Mouse (Mus musculus) embryonic facial prominence, embryonic 14.5 days (tissue): Measurements from ENCODE around the gene Sppl2b. TPM values are rescaled to one million over a fixed set of nuclear protein-coding genes. Genes with fewer than 3 reads are reported as not detected.

Experiments
- ATAC-seq: fragments of 200-750 bp; cut with Nextera tagmentation; 2 replicates; pipeline ENCODE4 v1.8.0; 2017; ENCODE audit warnings: low read depth, moderate number of reproducible peaks, moderate TSS enrichment
- DNase-seq: peaks from one replicate; pipeline ENCODE4 v3.0.0-alpha.2; 2015; ENCODE audit warnings: low spot score
- H3K27ac ChIP-seq: fragments of 300-500 bp; sonication (generic); replicated peaks from 2 replicates; pipeline ENCODE4 v1.5.1; 2014; ENCODE audit warnings: low read depth, mild to moderate bottlenecking, low read length, moderate library complexity
- H3K27me3 ChIP-seq: fragments of 300-500 bp; sonication (generic); replicated peaks from 2 replicates; pipeline ENCODE4 v1.6.1; 2014; ENCODE audit warnings: low read length; ENCODE audit not compliant: control insufficient read depth, insufficient read depth
- H3K36me3 ChIP-seq: fragments of 300-500 bp; sonication (generic); 2 replicates; pipeline ENCODE4 v1.6.1; 2014; ENCODE audit warnings: low read length, mixed read lengths; ENCODE audit not compliant: control insufficient read depth, insufficient read depth
- H3K4me1 ChIP-seq: fragments of 300-500 bp; sonication (generic); 2 replicates; pipeline ENCODE4 v1.6.1; 2014; ENCODE audit warnings: antibody characterized with exemption, low read length; ENCODE audit not compliant: control insufficient read depth, insufficient read depth
- H3K4me2 ChIP-seq: fragments of 300-500 bp; sonication (generic); 2 replicates; pipeline ENCODE4 v1.6.1; 2014; ENCODE audit warnings: low read depth, mild to moderate bottlenecking, low read length, moderate library complexity, mixed read lengths
- H3K4me3 ChIP-seq: fragments of 300-500 bp; sonication (generic); 2 replicates; pipeline ENCODE4 v1.5.1; 2014; ENCODE audit warnings: low read depth, mild to moderate bottlenecking, low read length
- H3K9ac ChIP-seq: fragments of 300-500 bp; sonication (generic); 2 replicates; pipeline ENCODE4 v1.6.1; 2014; ENCODE audit warnings: low read depth, mild to moderate bottlenecking, low read length, moderate library complexity, mixed read lengths
- H3K9me3 ChIP-seq: fragments of 300-500 bp; sonication (generic); 2 replicates; pipeline ENCODE4 v1.6.1; 2016; ENCODE audit warnings: low read length; ENCODE audit not compliant: control insufficient read depth
- WGBS: fragments of 180-500 bp; shearing (Covaris S2); extraction: QIAGEN DNeasy Blood & Tissue Kit; methylation state at CpG from one replicate; pipeline ENCODE4 v1.1.7; 2014; 5-methylcytosine and 5-hydroxymethylcytosine counted together
- polyA plus RNA-seq: library from polyadenylated mRNA; unstranded; fragments of >200 nt; fragmentation: Nextera tagmentation; extraction: Ambion mirVana; gene quantifications from 2 replicates; pipeline ENCODE4 v1.2.1, GENCODE M21; 2014

The Sppl2b gene
- 37.6 and 40.8 TPM in 2 replicates for polyA plus RNA-seq

DNA sequence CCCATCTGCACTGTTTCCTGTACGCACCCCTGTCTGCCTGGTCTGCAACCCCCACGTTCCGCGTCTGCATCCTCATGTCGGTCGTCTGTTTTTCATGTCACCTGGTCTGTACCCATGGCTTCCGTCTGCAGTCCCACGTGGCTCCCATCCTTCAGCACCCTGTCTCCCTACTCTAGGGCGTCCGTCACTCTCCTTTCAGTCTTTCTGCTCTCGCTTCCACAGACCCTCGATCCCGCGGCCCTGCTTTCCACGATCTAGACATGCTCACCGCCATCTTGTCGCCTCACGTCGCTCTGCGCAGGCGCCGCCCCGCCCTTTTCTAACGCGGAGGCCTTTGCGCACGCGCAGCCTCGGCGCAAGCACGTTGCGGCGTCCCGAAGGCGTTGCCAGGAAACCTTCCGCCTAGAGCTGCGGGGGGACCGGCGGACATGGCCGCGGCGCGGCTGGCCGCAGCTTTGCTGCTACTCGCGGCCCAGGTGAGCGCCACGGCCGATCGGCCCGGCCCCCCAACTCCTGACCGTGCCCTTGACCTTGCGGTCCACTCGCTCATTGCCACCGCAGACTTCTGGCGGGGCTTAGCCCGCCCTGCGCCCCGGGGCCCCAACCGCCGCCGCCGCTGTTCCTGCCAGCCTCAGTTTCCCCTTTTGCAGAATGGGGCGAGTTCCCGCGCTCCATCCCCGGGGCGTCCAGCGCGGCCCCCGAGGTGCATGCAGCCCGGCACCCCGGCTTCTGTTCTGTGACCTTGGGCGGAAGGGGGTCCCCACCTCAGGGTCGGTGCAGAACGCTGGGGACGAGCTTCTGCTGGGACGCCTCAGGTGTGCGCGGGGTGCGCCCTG is at the start of gene Sppl2b, which contains the start of gene Lsm7:
Sppl2b (plus strand) TSS at position 363 of the 836 bp plus-strand sequence.
Lsm7 (minus strand) TSS at position 297 of the 836 bp plus-strand sequence.
- peak; percentile 86 for ATAC-seq
- peaks cover 26% of the 10 kb centered on the region for H3K36me3 ChIP-seq
- DNase-seq, result peak; percentile 96
- peaks cover 22% of the 10 kb centered on the region for H3K4me1 ChIP-seq
- under 1% methylated on average over 66 of the region's 81 CpGs for WGBS
- H3K4me3 ChIP-seq, result peak within 1 kb of the TSS; percentile 96
- H3K4me2 ChIP-seq, result peak within 1 kb of the TSS; percentile 99
- H3K9ac ChIP-seq, result peak within 1 kb of the TSS; percentile 89
- peak within 1 kb of the TSS; percentile 39; the same call in 1 of the 2 replicates for H3K27ac ChIP-seq
- H3K9me3 ChIP-seq, result no peaks in the 10 kb centered on the region
- no peaks in the 10 kb centered on the region for H3K27me3 ChIP-seq

DNA sequence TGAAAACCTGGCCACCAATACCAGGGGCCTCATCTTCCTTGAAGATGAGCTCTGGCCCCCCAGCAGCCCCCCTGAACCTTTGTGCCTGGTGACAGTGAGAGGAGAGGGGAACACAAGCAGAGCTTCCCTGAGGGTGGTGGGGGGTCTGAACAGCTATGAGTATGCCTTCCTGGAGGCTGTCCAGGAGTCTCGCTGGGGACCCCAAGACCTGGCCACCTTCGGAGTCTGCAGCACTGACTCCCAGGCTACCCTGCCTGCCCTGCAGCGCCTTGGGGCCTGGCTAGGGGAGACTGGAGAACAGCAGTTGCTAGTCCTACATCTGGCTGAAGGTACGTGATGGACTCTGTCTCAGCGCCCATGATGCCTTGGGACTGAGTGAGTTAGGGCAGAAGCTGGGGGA is 49.8 kb upstream of the Sppl2b start:
- 60% methylated on average over 1 of the region's 5 CpGs for WGBS
- no peak for ATAC-seq
- peaks cover 15% of the 10 kb centered on the region for H3K4me1 ChIP-seq
- H3K9me3 ChIP-seq, result no peaks in the 10 kb centered on the region
- H3K4me3 ChIP-seq, result no peak overlapping the region
- H3K9ac ChIP-seq, result no peak overlapping the region
- H3K36me3 ChIP-seq, result peaks cover 47% of the 10 kb centered on the region
- no peak overlapping the region for H3K27ac ChIP-seq
- DNase-seq, result no peak
- H3K27me3 ChIP-seq, result peaks cover 21% of the 10 kb centered on the region
- no peak overlapping the region for H3K4me2 ChIP-seq

DNA sequence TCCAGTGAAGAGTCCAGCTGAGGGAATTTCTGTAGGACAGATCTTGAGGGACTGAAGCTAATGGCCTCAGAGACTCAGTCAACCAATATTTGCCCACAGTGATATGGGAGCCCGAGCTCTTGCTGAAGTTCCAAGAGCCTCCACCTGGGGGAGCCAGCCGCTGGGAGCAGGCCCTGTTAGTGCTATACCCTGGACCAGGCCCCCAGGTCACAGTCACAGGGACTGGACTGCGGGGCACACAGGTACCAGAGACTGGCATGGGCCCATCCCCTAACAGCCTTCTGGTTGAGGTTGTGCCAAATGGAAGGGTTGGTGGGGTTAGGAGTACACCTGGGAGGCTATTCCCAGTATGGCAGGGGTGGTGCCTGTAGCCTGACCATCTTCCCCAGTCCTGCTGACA is 49.1 kb upstream of the Sppl2b start:
- 19% methylated on average over 3 of the region's 3 CpGs for WGBS

DNA sequence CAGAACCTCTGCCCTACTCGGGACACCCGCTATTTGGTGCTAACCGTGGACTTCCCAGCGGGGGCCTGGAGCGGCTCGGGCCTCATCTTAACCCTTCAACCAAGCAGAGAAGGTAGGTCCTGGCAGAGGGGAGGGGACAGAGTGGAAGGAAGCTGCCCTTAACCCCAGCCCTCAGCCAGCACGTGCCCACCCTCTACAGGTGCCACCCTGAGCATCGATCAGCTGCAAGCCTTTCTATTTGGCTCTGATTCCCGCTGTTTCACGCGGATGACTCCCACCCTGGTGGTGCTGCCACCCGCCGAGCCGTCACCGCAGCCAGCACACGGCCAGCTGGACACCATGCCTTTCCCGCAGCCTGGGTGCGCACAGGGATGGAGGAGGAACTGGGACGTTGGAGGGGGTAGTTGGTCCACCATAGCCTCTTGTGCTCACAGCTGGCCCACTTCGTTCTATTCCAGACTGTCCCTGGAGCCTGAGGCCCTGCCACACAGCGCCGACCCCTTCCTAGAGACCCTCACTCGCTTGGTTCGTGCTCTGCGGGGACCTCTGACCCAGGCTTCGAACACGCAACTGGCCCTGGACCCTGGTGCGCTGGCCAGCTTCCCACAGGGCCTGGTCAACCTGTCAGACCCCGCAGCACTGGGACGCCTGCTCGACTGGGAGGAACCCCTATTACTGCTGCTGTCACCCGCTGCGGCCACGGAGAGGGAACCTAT is 48.6 kb upstream of the Sppl2b start:
- Histone ChIP-seq H3K9me3 (no peaks in the 10 kb centered on the region), H3K4me3 (peak overlapping the region; percentile 45), H3K4me1 (peaks cover 15% of the 10 kb centered on the region), H3K27ac (peak overlapping the region; percentile 83; the same call in 1 of the 2 replicates), H3K36me3 (peaks cover 37% of the 10 kb centered on the region), H3K4me2 (peak overlapping the region; percentile 97), H3K27me3 (peaks cover 21% of the 10 kb centered on the region), H3K9ac (peak overlapping the region; percentile 71)
- no peak for DNase-seq
- WGBS, result 48% methylated on average over 31 of the region's 34 CpGs
- ATAC-seq, result no peak

More for the DNA sequence above, 49.1 kb upstream of the Sppl2b start:
- Histone ChIP-seq H3K4me1 (peaks cover 15% of the 10 kb centered on the region), H3K9me3 (no peaks in the 10 kb centered on the region), H3K4me2 (no peak overlapping the region), H3K9ac (no peak overlapping the region), H3K36me3 (peaks cover 43% of the 10 kb centered on the region), H3K4me3 (no peak overlapping the region), H3K27ac (no peak overlapping the region), H3K27me3 (peaks cover 21% of the 10 kb centered on the region)
- DNase-seq, result no peak
- peak; percentile 42 for ATAC-seq

DNA sequence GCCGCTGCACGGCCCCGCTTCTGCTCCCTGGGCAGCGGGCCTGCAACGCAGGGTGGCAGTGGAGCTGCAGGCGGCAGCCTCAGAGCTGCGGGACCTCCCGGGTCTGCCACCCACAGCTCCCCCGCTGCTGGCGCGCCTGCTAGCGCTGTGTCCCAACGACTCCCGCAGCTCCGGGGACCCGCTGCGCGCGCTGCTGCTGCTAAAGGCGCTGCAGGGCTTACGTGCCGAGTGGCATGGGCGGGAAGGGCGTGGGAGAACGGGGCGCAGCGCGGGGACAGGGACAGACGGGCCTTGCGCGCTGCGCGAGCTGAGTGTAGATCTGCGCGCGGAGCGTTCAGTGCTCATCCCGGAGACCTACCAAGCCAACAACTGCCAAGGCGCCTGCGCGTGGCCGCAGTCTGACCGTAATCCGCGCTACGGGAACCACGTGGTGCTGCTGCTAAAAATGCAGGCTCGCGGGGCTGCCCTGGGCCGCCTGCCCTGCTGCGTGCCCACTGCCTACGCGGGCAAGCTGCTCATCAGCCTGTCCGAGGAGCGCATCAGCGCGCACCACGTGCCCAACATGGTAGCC is 47.9 kb upstream of the Sppl2b start:
- peaks cover 21% of the 10 kb centered on the region for H3K27me3 ChIP-seq
- WGBS, result 1% methylated on average over 34 of the region's 58 CpGs
- H3K4me1 ChIP-seq, result peaks cover 15% of the 10 kb centered on the region
- ATAC-seq (peak; percentile 80), DNase-seq (peak; percentile 91)
- peak overlapping the region; percentile 71 for H3K9ac ChIP-seq
- peaks cover 30% of the 10 kb centered on the region for H3K36me3 ChIP-seq
- no peaks in the 10 kb centered on the region for H3K9me3 ChIP-seq
- peak overlapping the region; percentile 97 for H3K4me2 ChIP-seq
- peak overlapping the region; percentile 83 for H3K27ac ChIP-seq
- H3K4me3 ChIP-seq, result peak overlapping the region; percentile 45

DNA sequence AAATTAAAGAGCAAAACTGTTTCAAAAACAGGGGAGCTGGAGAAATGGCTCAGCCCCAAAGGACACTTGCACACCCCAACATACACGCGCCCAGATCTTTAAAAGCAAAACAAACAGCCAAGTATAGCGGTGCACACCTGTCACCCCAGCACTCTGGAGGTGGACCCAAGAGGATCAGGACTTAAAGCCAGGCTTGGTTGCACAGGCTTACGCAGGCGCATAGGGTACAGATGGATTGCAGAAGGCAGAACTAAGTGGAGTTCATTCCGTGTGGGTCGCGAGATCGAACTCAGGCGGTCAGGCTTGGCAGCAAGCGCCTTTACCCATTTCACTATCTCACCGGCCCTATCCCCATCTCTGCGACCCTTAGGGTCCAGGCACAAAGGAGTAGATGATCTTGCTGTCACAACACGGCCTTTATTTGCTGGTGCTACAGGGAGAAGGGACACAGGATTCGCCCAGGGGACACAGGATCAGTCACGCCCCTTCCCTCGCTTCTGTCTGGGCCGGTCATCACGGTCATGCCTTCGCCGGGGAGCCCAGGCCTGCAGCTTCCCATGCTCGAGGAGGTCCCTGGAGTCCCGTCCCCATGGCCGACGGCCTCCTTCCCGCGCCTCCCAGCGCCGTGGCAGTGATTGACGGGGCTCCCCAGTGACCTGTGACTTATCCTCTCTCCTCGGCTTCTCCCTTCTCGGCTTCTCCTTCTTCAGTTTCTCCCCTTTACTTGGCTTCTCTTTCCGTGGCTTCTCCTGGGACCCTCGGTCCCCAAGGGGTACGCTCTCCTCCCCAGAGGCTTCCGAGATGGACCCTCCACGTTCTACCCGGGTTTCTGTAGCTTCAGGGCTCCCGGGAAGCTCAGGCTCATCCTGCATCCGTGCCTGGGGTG is 46.7 kb upstream of the Sppl2b start:
- peaks cover 15% of the 10 kb centered on the region for H3K4me1 ChIP-seq
- peak overlapping the region; percentile 71 for H3K9ac ChIP-seq
- H3K4me2 ChIP-seq, result peak overlapping the region; percentile 97
- 18% methylated on average over 40 of the region's 40 CpGs for WGBS
- no peaks in the 10 kb centered on the region for H3K9me3 ChIP-seq
- 0 out of 2 replicates have a peak overlapping the region, but pooled peaks have one; percentile 83 for H3K27ac ChIP-seq
- H3K4me3 ChIP-seq, result peak overlapping the region; percentile 22; the same call in 1 of the 2 replicates
- H3K36me3 ChIP-seq, result peaks cover 18% of the 10 kb centered on the region
- DNase-seq (peak; percentile 36), ATAC-seq (no peak)
- H3K27me3 ChIP-seq, result peaks cover 21% of the 10 kb centered on the region

DNA sequence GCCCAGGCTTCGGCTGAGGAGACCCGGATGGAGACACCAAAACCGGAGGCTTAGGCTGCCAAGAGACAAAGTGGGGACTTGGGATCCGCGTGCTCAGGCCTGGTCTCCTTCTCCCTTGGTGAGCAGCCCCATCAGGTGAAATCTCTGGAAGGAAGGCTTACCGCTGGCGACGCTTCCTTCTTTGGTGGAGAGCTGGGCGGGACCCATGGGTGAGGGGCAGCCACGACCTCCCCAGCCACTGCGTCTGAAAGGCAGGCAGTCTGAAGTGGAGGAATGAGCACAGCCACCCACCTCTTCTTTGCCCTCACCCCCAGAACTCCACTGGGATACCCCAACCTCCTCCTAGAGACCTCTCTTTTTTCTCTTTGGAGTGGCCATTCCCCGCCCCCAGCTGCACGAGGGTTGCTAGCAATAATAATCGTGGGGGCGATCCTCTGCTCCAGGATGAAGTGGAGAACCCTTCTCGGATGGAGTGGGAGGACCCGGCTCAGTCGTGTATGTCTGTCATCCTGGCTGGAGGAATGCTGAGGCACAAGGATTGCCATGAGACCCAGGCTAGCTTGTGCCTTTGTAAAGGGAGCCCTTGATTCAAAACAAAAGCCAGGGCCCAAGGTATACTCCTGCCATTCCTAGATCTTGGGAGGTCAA is 46.0 kb upstream of the Sppl2b start:
- Histone ChIP-seq H3K4me3 (peak overlapping the region; percentile 22; the same call in 1 of the 2 replicates), H3K4me1 (peaks cover 15% of the 10 kb centered on the region), H3K9me3 (no peaks in the 10 kb centered on the region), H3K9ac (peak overlapping the region; percentile 71), H3K27ac (no peak overlapping the region), H3K27me3 (peaks cover 21% of the 10 kb centered on the region), H3K36me3 (peaks cover 11% of the 10 kb centered on the region), H3K4me2 (peak overlapping the region; percentile 97)
- WGBS, result 9% methylated on average over 17 of the region's 18 CpGs
- no peak for DNase-seq
- ATAC-seq, result no peak
